Mouse (Mus musculus): ENCODE results near the gene Nppc.
A peak's percentile ranks its signal among the peaks of the same experiment; 100 is the strongest.

GRCm38 (mm10) chr1:86670279-86671038 is at the start of gene Nppc:
- TF ChIP-seq CTCF (IDR thresholded peaks at IDR 0.05; ENCODE audit: borderline replicate concordance, insufficient read depth, low read length) = peak; percentile 57
- no peak; the same call in 1 of the 2 replicates for TF ChIP-seq POLR2A (IDR thresholded peaks at IDR 0.05; ENCODE audit: low read depth, low read length)

All from embryonic fibroblast, embryonic 13.5 days (primary cell).